Comparison of ENCODE assay signal across 23 mouse cellular contexts in genomic region chr11:45002681-45003286, GRCm38 (mm10).
DNase-seq lines count a peak whose midpoint lies in the region; ATAC-seq and TF ChIP-seq lines count a peak whose summit lies in the region.
"Had no signal": no experiment of that assay in that cellular context is flagged by ENCODE, and none has a peak within 500 bp of the region (broad histone marks: within the 10 kb centered on the region; RNA-seq: fewer than 3 reads in every experiment).

No protein-coding gene starts in this region.

- H3K4me3 ChIP-seq in kidney, postnatal 0 days (replicated peaks; ENCODE audit: low read depth, low read length): no peak overlapping the region
- no peak overlapping the region for H3K4me3 ChIP-seq in embryonic facial prominence, embryonic 11.5 days (ENCODE audit: low read depth, low read length)
- H3K4me3 ChIP-seq in intestine, embryonic 16.5 days (ENCODE audit: low read length): no peak overlapping the region
- H3K4me3 ChIP-seq: forebrain, embryonic 10.5 days; hindbrain, embryonic 10.5 days; lung, embryonic 15.5 days; midbrain, embryonic 10.5 days had no signal

- no peak for ATAC-seq in kidney, postnatal 0 days (replicated peaks; ENCODE audit: low FRiP score, low read depth)
- ATAC-seq in embryonic facial prominence, embryonic 11.5 days (replicated peaks; ENCODE audit: insufficient number of reproducible peaks, low FRiP score, low TSS enrichment, low read depth): no peak
- ATAC-seq in intestine, embryonic 16.5 days: no peak
- no peak for ATAC-seq in erythroid progenitor cell, adult 5-6 weeks (replicated peaks; ENCODE audit: low FRiP score, poor library complexity, severe bottlenecking)
- ATAC-seq: forebrain, postnatal 0 days; hindbrain, postnatal 0 days had no signal

- peak; percentile 50 for DNase-seq in kidney, postnatal 0 days (ENCODE audit: low spot score)
- DNase-seq in kidney, adult 9 months: no peak
- peak; percentile 24 for DNase-seq in embryonic facial prominence, embryonic 11.5 days (ENCODE audit: low spot score)
- DNase-seq in fibroblast of lung, adult 2 months (ENCODE audit: low read depth): peak; percentile 54
- no peak for DNase-seq in spleen, postnatal 14 days (ENCODE audit: low spot score in 2 of 2)
- DNase-seq: cerebellum, adult 18-20 months; cerebellum, postnatal 36 days; forebrain, postnatal 0 days; gastrocnemius, postnatal 10 days; kidney, adult 11 months; kidney, postnatal 25 days; left cerebral cortex, postnatal 4 days; right cerebral cortex, postnatal 25 days had no signal

- no peak overlapping the region for H3K4me2 ChIP-seq in kidney, postnatal 0 days (ENCODE audit: low read length)
- H3K4me2 ChIP-seq in embryonic facial prominence, embryonic 11.5 days (ENCODE audit: low read depth, low read length): no peak overlapping the region
- H3K4me2 ChIP-seq in intestine, embryonic 16.5 days (ENCODE audit: low read depth, low read length): no peak overlapping the region
- H3K4me2 ChIP-seq: lung, embryonic 15.5 days had no signal

- no peak overlapping the region for H3K9ac ChIP-seq in kidney, postnatal 0 days (ENCODE audit: low read depth, low read length)
- no peak overlapping the region for H3K9ac ChIP-seq in embryonic facial prominence, embryonic 11.5 days (replicated peaks; ENCODE audit: low read length)
- no peak overlapping the region for H3K9ac ChIP-seq in intestine, embryonic 16.5 days (ENCODE audit: low read depth, low read length)
- H3K9ac ChIP-seq: forebrain, postnatal 0 days; liver, embryonic 14.5 days; lung, embryonic 15.5 days had no signal

- WGBS in kidney, postnatal 0 days: 47% methylated on average over 5 of the region's 5 CpGs
- 39% methylated on average over 5 of the region's 5 CpGs for WGBS in embryonic facial prominence, embryonic 11.5 days
- 65% methylated on average over 5 of the region's 5 CpGs for WGBS in intestine, embryonic 16.5 days

- H3K9me3 ChIP-seq in kidney, postnatal 0 days (replicated peaks; ENCODE audit: low read length): no peaks in the 10 kb centered on the region
- no peaks in the 10 kb centered on the region for H3K9me3 ChIP-seq in embryonic facial prominence, embryonic 11.5 days (replicated peaks; ENCODE audit: control insufficient read depth, low read length)
- H3K9me3 ChIP-seq in intestine, embryonic 16.5 days (ENCODE audit: control insufficient read depth, low read length): no peaks in the 10 kb centered on the region
- H3K9me3 ChIP-seq: forebrain, embryonic 10.5 days; hindbrain, embryonic 10.5 days; lung, embryonic 15.5 days; midbrain, embryonic 10.5 days had no signal

- TF ChIP-seq CTCF in kidney, postnatal 0 days (IDR thresholded peaks at IDR 0.05; ENCODE audit: low read depth): no peak

- H3K27me3 ChIP-seq in kidney, postnatal 0 days (ENCODE audit: insufficient read depth, low read length): no peaks in the 10 kb centered on the region
- no peaks in the 10 kb centered on the region for H3K27me3 ChIP-seq in embryonic facial prominence, embryonic 11.5 days (ENCODE audit: control insufficient read depth, insufficient read depth, low read length)
- no peaks in the 10 kb centered on the region for H3K27me3 ChIP-seq in intestine, embryonic 16.5 days (replicated peaks; ENCODE audit: control insufficient read depth, insufficient read depth, low read length)
- H3K27me3 ChIP-seq: lung, embryonic 15.5 days had no signal

- H3K36me3 ChIP-seq in kidney, postnatal 0 days (ENCODE audit: insufficient read depth, low read length): no peaks in the 10 kb centered on the region
- H3K36me3 ChIP-seq in embryonic facial prominence, embryonic 11.5 days (replicated peaks; ENCODE audit: control insufficient read depth, insufficient read depth, low read depth, low read length): no peaks in the 10 kb centered on the region
- no peaks in the 10 kb centered on the region for H3K36me3 ChIP-seq in intestine, embryonic 16.5 days (ENCODE audit: control insufficient read depth, insufficient read depth, low read length)
- H3K36me3 ChIP-seq: forebrain, embryonic 10.5 days; lung, embryonic 15.5 days; midbrain, embryonic 10.5 days had no signal

- H3K27ac ChIP-seq in kidney, postnatal 0 days: no peak overlapping the region
- no peak overlapping the region for H3K27ac ChIP-seq in embryonic facial prominence, embryonic 11.5 days (replicated peaks; ENCODE audit: low read depth, low read length)
- no peak overlapping the region for H3K27ac ChIP-seq in intestine, embryonic 16.5 days (ENCODE audit: low read length)
- H3K27ac ChIP-seq: forebrain, embryonic 10.5 days; hindbrain, postnatal 0 days; liver, embryonic 14.5 days; lung, embryonic 15.5 days; macrophage; stomach, postnatal 0 days had no signal

- H3K4me1 ChIP-seq in kidney, postnatal 0 days (replicated peaks; ENCODE audit: insufficient read depth, low read length): no peaks in the 10 kb centered on the region
- no peaks in the 10 kb centered on the region; the same call in 1 of the 2 replicates for H3K4me1 ChIP-seq in embryonic facial prominence, embryonic 11.5 days (ENCODE audit: control insufficient read depth, insufficient read depth, low read length)
- no peaks in the 10 kb centered on the region for H3K4me1 ChIP-seq in intestine, embryonic 16.5 days (ENCODE audit: control insufficient read depth, insufficient read depth, low read length)
- H3K4me1 ChIP-seq: lung, embryonic 15.5 days had no signal

Comparison
In these comparisons a context has a peak if more than half of its experiments do, and no peak if none do; other contexts are left out.
1. DNase-seq: peak in kidney, postnatal 0 days (single experiment), embryonic facial prominence, embryonic 11.5 days (single experiment) and fibroblast of lung, adult 2 months (single experiment); none in kidney, adult 9 months (single experiment) and spleen, postnatal 14 days (0 of 2).